Mouse (Mus musculus): ENCODE measurements around the gene Alox15.

GRCm38 (mm10) chr11:70339481-70339880 lies 12.3 kb downstream of the Alox15 start:
- no peak for TF ChIP-seq POLR2A (IDR thresholded peaks at IDR 0.05; ENCODE audit: borderline replicate concordance, insufficient read depth, low read length)
- no peak for TF ChIP-seq CTCF (IDR thresholded peaks at IDR 0.05; ENCODE audit: borderline replicate concordance, insufficient read depth, low read depth, low read length)

All from cerebellum, adult 2 months (tissue).